Mouse (Mus musculus) thymus, adult 2 months (tissue): ENCODE measurements at regions not wholly inside any gene's neighbourhood (a gene's known extent, or its start where the extent isn't known, plus 50 kb on each side); places are given as distances from the start of the nearest gene placed in this dataset.

Experiments used
- CTCF ChIP-seq: fragments of 200-500 bp; IDR thresholded peaks from 2 replicates; pipeline ENCODE4 v1.5.1; 2012; ENCODE audit warnings: mild to moderate bottlenecking, control low read depth, low read length, moderate library complexity, borderline replicate concordance; ENCODE audit not compliant: control insufficient read depth, poor library complexity, insufficient read depth; ENCODE audit errors: extremely low read depth
- POLR2A ChIP-seq: fragments of 200-500 bp; IDR thresholded peaks from 2 replicates; pipeline ENCODE4 v1.6.1; 2012; ENCODE audit warnings: mild to moderate bottlenecking, low read length, control low read depth, moderate library complexity; ENCODE audit not compliant: control insufficient read depth, poor library complexity, insufficient read depth; ENCODE audit errors: extremely low read depth

DNA sequence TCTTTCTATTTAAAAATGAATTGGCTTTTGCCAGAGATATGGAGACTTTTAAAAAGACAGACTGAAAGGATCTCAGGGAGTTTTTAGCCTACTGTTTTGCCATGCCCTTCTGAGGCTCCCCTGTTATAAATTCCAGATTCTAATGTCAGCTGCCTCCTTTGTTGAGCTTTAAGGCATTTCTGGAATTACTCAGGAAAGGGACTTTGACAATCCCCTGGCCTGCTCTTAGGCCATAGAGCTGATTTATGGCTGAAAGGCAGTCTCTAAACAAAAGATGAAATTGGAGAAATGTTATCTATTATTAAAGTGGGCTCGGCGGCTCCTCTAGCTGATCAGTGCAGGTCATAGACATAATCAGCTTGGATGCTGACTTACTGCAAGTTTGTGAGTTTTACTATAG lies 231.0 kb upstream of the Rbms1 start:
- TF ChIP-seq CTCF (no peak), POLR2A (no peak)
